Mouse (Mus musculus) layer of hippocampus, adult 8-10 months (tissue): ENCODE results near the gene Mmp19. TPM values are rescaled to one million over a fixed set of nuclear protein-coding genes. Genes with fewer than 3 reads are reported as not detected.

Source experiments
- DNase-seq, 2 experiments: peaks; one replicate each; pipeline ENCODE4 v3.0.0; 2022; ENCODE audit warnings: low spot score in 2 of 2
- total RNA-seq, 4 experiments: library from RNA; stranded (reverse); gene quantifications; 2 replicates each; pipeline ENCODE4 v1.2.4; 2022

Mmp19 gene
- total RNA-seq, 4 experiments from 2014 or later, result 0.64 to 3.3 (median 1.5) TPM

- no peak for DNase-seq
Observed at GRCm38 (mm10) chr10:128848426-128848825, 57.7 kb downstream of the Mmp19 start.

GRCm38 (mm10) chr10:128850339-128850738, 59.6 kb downstream of the Mmp19 start:
- no peak for DNase-seq

Other genes with a start within 250 kb of the Mmp19 start
- 10 to 100 TPM; 12.7 to 17.0 (median 15.2) TPM for gene Zc3h10, start 243.1 kb upstream of the Mmp19 start, total RNA-seq
- gene Rpl41, start 241.6 kb upstream of the Mmp19 start, total RNA-seq, result 1,000 to 10,000 TPM; 1,259 to 1,817 (median 1,529) TPM
- 10 to 100 TPM; 58.7 to 62.0 (median 59.0) TPM for gene Pa2g4, start 224.9 kb upstream of the Mmp19 start, total RNA-seq
- gene Erbb3, start 201.3 kb upstream of the Mmp19 start, total RNA-seq, result 1 to 10 TPM; 6.8 to 8.4 (median 8.1) TPM
- gene Rps26, start 164.2 kb upstream of the Mmp19 start, total RNA-seq, result 100 to 1,000 TPM; 141 to 325 (median 239) TPM
- gene Ikzf4, start 144.9 kb upstream of the Mmp19 start, total RNA-seq, result 10 to 100 TPM; 15.5 to 19.8 (median 16.2) TPM
- 10 to 100 TPM; 12.0 to 16.6 (median 14.3) TPM for gene Suox, start 116.8 kb upstream of the Mmp19 start, total RNA-seq
- gene Rab5b, start 94.6 kb upstream of the Mmp19 start, total RNA-seq, result 100 to 1,000 TPM; 132 to 151 (median 135) TPM
- 1 to 10 TPM in 3 of 4 experiments, under 1 TPM in 1; 0.62 to 2.4 (median 1.1) TPM for gene Pmel, start 86.7 kb upstream of the Mmp19 start, total RNA-seq
- gene Cdk2, start 85.9 kb upstream of the Mmp19 start, total RNA-seq, result 1 to 10 TPM; 2.5 to 4.3 (median 3.4) TPM
- gene Dgka, start 46.1 kb upstream of the Mmp19 start, total RNA-seq, result 10 to 100 TPM; 11.3 to 15.4 (median 13.9) TPM
- 10 to 100 TPM; 19.6 to 27.3 (median 25.7) TPM for gene Pym1, start 43.0 kb upstream of the Mmp19 start, total RNA-seq
- 10 to 100 TPM; 60.8 to 71.5 (median 65.6) TPM for gene Dnajc14, start 13.2 kb downstream of the Mmp19 start, total RNA-seq
- 10 to 100 TPM in 3 of 4 experiments, 1 to 10 TPM in 1; 9.5 to 13.9 (median 11.6) TPM for gene Tmem198b, start 13.5 kb downstream of the Mmp19 start, total RNA-seq
- 10 to 100 TPM; 32.7 to 41.2 (median 35.1) TPM for gene Sarnp, start 26.4 kb downstream of the Mmp19 start, total RNA-seq
- gene Ormdl2, start 30.7 kb downstream of the Mmp19 start, total RNA-seq, result 10 to 100 TPM in 1 of 4 experiments, 1 to 10 TPM in 3; 8.9 to 10.5 (median 9.6) TPM
- gene Gdf11, start 100.8 kb downstream of the Mmp19 start, total RNA-seq, result 10 to 100 TPM; 19.9 to 22.7 (median 22.3) TPM
- gene Cd63, start 110.1 kb downstream of the Mmp19 start, total RNA-seq, result 100 to 1,000 TPM in 2 of 4 experiments, 10 to 100 TPM in 2; 76.9 to 199 (median 126) TPM
- gene Rdh5, start 132.0 kb downstream of the Mmp19 start, total RNA-seq, result 1 to 10 TPM; 4.5 to 7.8 (median 7.2) TPM
- gene Bloc1s1, start 133.1 kb downstream of the Mmp19 start, total RNA-seq, result 100 to 1,000 TPM in 2 of 4 experiments, 10 to 100 TPM in 2; 69.0 to 104 (median 90.6) TPM
- gene Itga7, start 142.9 kb downstream of the Mmp19 start, total RNA-seq, result 10 to 100 TPM; 29.5 to 35.4 (median 31.6) TPM
- gene Mettl7b, start 170.1 kb downstream of the Mmp19 start, total RNA-seq, result not detected
- gene Olfr9, start 198.5 kb downstream of the Mmp19 start, total RNA-seq, result not detected
- not detected for gene Olfr763, start 219.9 kb downstream of the Mmp19 start, total RNA-seq
- gene Olfr764-ps1, start 249.0 kb downstream of the Mmp19 start, total RNA-seq, result not detected